Mouse (Mus musculus): ENCODE measurements around the gene Gpr150. TPM values are rescaled to one million over a fixed set of nuclear protein-coding genes. Genes with fewer than 3 reads are reported as not detected.

Gpr150 gene
- polyA plus RNA-seq, 1 experiment from 2014 or later = 1.1 TPM

GRCm38 (mm10) chr13:76056261-76056724 lies 503 bp downstream of the Gpr150 start:
- Histone ChIP-seq H3K27ac (no peak overlapping the region), H3K4me3 (replicated peaks) (peak overlapping the region; percentile 64), H3K4me1 (replicated peaks) (peaks cover 15% of the 10 kb centered on the region; the same call in 1 of the 2 replicates), H3K4me2 (replicated peaks) (peak overlapping the region; percentile 99), H3K9ac (replicated peaks) (peak overlapping the region; percentile 69), H3K9me3 (no peaks in the 10 kb centered on the region), H3K27me3 (peaks cover 51% of the 10 kb centered on the region), H3K36me3 (no peaks in the 10 kb centered on the region)
- under 1% methylated on average over 34 of the region's 34 CpGs for whole genome bisulfite sequencing
- peak; percentile 94 for ATAC-seq

DNA sequence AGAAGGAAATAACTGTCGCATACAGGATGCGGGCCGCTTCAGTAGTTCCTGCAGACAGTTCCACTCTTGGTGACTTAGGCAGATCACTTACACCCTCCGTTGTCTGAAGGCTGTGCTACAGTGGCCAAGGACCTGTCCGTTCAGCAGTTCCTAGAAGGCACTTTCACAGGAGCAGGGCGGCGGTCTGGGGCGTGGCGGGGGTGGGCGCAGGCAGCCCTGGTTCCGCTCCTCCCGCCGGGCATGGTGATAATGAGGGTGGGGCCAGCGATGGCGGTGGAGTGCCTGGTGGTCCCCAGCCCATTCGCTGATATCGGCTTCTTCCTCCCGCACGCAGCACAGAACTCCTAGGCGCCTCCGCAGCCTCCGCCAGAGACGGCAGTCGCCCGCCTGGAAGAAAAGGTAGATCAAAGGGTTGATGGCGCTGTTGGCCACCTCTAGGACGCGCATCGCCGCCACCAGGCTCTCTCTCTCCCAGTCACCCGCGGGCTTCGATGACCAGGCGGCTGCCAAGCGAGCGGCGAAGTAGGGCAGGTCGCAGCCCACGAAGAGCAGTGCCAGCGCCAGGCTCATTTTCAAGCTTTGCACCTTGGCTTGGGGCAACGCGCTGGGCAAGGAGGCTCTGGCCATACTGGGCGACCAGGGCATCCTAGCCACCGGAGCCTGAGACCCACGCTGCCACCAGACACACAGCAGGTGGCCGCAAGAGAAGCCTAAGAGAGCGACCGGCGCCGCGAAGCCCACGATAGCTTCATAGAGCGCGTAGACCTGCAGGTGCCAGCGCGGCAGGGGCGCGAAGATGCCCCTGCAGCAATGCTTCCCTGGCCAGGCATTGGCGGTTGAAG lies 1.2 kb downstream of the Gpr150 start:
- peak; percentile 73 for ATAC-seq
- H3K4me1 ChIP-seq (replicated peaks) = peaks cover 15% of the 10 kb centered on the region; the same call in 1 of the 2 replicates
- 0 out of 2 replicates have a peak overlapping the region, but pooled peaks have one; percentile 19 for H3K27ac ChIP-seq
- under 1% methylated on average over 57 of the region's 59 CpGs for WGBS
- peak overlapping the region; percentile 69 for H3K9ac ChIP-seq (replicated peaks)
- no peaks in the 10 kb centered on the region for H3K36me3 ChIP-seq
- peak overlapping the region; percentile 99 for H3K4me2 ChIP-seq (replicated peaks)
- peaks cover 51% of the 10 kb centered on the region for H3K27me3 ChIP-seq
- no peaks in the 10 kb centered on the region for H3K9me3 ChIP-seq
- H3K4me3 ChIP-seq (replicated peaks) = peak overlapping the region; percentile 64

- Histone ChIP-seq H3K4me1 (replicated peaks) (no peaks in the 10 kb centered on the region), H3K9me3 (no peaks in the 10 kb centered on the region), H3K36me3 (no peaks in the 10 kb centered on the region), H3K27ac (no peak overlapping the region), H3K4me3 (replicated peaks) (no peak overlapping the region), H3K4me2 (replicated peaks) (no peak overlapping the region), H3K9ac (replicated peaks) (no peak overlapping the region), H3K27me3 (no peaks in the 10 kb centered on the region)
- no peak for ATAC-seq
These were observed 11.8 kb downstream of the Gpr150 start for GRCm38 (mm10) chr13:76044971-76045370.

GRCm38 (mm10) chr13:76042455-76042854 lies 14.3 kb downstream of the Gpr150 start:
- no peak for ATAC-seq
- Histone ChIP-seq H3K9ac (replicated peaks) (no peak overlapping the region), H3K27me3 (no peaks in the 10 kb centered on the region), H3K9me3 (no peaks in the 10 kb centered on the region), H3K36me3 (no peaks in the 10 kb centered on the region), H3K4me1 (replicated peaks) (no peaks in the 10 kb centered on the region), H3K27ac (no peak overlapping the region), H3K4me2 (replicated peaks) (no peak overlapping the region), H3K4me3 (replicated peaks) (no peak overlapping the region)
- WGBS = 74% methylated on average over 1 of the region's 1 CpGs

GRCm38 (mm10) chr13:76024588-76024987 lies 32.2 kb downstream of the Gpr150 start:
- Histone ChIP-seq H3K27ac (no peak overlapping the region), H3K9ac (replicated peaks) (no peak overlapping the region), H3K4me1 (replicated peaks) (no peaks in the 10 kb centered on the region), H3K27me3 (no peaks in the 10 kb centered on the region), H3K4me3 (replicated peaks) (no peak overlapping the region), H3K9me3 (no peaks in the 10 kb centered on the region), H3K4me2 (replicated peaks) (no peak overlapping the region), H3K36me3 (no peaks in the 10 kb centered on the region)
- WGBS = 88% methylated on average over 3 of the region's 3 CpGs
- ATAC-seq = no peak

DNA sequence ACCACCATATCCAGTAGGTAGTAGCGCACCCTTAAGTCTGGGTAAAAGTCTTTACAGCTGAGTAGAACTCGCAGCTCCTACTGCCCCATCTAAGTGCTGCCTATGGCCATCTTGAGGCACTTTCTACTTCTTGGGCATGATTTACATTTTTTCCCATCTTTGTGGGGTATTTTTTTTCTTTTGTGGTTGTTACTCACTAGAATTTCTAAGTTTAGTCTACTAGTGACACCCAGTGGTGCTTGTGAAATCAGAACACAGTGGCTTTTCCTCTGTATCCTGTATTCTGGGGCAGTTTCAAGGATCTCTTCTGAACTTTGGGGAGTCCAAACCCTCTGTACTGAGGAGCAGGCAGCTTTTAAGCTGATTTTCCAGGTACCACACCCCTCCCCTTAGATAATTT lies 35.0 kb downstream of the Gpr150 start:
- no peak overlapping the region for H3K9ac ChIP-seq (replicated peaks)
- no peaks in the 10 kb centered on the region for H3K9me3 ChIP-seq
- no peaks in the 10 kb centered on the region for H3K27me3 ChIP-seq
- 92% methylated on average over 2 of the region's 2 CpGs for WGBS
- no peak overlapping the region for H3K27ac ChIP-seq
- no peaks in the 10 kb centered on the region for H3K36me3 ChIP-seq
- H3K4me1 ChIP-seq (replicated peaks) = peaks cover 10% of the 10 kb centered on the region
- H3K4me2 ChIP-seq (replicated peaks) = no peak overlapping the region
- no peak for ATAC-seq
- H3K4me3 ChIP-seq (replicated peaks) = no peak overlapping the region

DNA sequence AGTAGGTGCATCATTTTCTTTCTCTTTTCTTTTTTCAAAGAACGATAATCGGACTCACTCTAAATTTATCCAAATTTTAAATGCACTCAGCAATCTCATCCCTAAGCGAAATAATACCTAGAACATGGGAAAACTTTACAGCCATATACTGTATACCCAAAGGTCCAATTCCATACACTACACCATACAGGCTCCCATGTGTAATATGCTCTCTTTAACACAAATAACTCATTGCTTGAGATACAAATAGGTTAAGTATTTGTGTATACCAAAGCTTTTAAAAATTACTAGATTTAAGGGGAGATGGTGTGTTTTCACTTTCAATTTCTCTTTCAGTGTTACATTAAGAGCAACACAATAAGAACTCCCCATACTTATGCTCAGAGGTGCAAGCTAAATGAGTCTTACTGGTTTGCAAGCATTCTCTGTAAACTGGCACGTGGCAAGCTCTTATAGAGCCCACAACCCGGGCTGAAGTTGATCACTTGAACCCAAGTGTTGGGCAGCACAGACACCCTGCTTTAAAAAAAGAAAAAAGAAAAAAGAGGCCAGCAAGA lies 37.9 kb downstream of the Gpr150 start:
- peak overlapping the region; percentile 75 for H3K4me3 ChIP-seq (replicated peaks)
- 0 out of 2 replicates have a peak overlapping the region, but pooled peaks have one; percentile 19 for H3K27ac ChIP-seq
- peaks cover 15% of the 10 kb centered on the region for H3K4me1 ChIP-seq (replicated peaks)
- H3K9me3 ChIP-seq = no peaks in the 10 kb centered on the region
- peak overlapping the region; percentile 61 for H3K4me2 ChIP-seq (replicated peaks)
- H3K9ac ChIP-seq (replicated peaks) = 0 out of 2 replicates have a peak overlapping the region, but pooled peaks have one; percentile 44
- peak; percentile 75 for ATAC-seq
- no peaks in the 10 kb centered on the region for H3K27me3 ChIP-seq
- no peaks in the 10 kb centered on the region for H3K36me3 ChIP-seq
- 41% methylated on average over 5 of the region's 5 CpGs for WGBS

GRCm38 (mm10) chr13:76017974-76018843 lies 38.6 kb downstream of the Gpr150 start, which contains the start of gene Rfesd:
TSS of gene Rfesd (minus strand) at chr13:76018719.
- H3K4me3 ChIP-seq (replicated peaks) = peak within 1 kb of the TSS; percentile 75
- peak within 1 kb of the TSS; percentile 61 for H3K4me2 ChIP-seq (replicated peaks)
- H3K27ac ChIP-seq = peak within 1 kb of the TSS; percentile 95
- no peaks in the 10 kb centered on the region for H3K36me3 ChIP-seq
- H3K9me3 ChIP-seq = no peaks in the 10 kb centered on the region
- 2% methylated on average over 49 of the region's 50 CpGs for WGBS
- peak; percentile 100 for ATAC-seq
- H3K27me3 ChIP-seq = no peaks in the 10 kb centered on the region
- peak within 1 kb of the TSS; percentile 96 for H3K9ac ChIP-seq (replicated peaks)
- peaks cover 15% of the 10 kb centered on the region for H3K4me1 ChIP-seq (replicated peaks)

GRCm38 (mm10) chr13:76017465-76017864 lies 39.3 kb downstream of the Gpr150 start:
- WGBS = 72% methylated on average over 4 of the region's 4 CpGs
- H3K4me1 ChIP-seq (replicated peaks) = peaks cover 15% of the 10 kb centered on the region
- peak overlapping the region; percentile 95 for H3K27ac ChIP-seq
- no peaks in the 10 kb centered on the region for H3K27me3 ChIP-seq
- H3K9me3 ChIP-seq = no peaks in the 10 kb centered on the region
- no peaks in the 10 kb centered on the region for H3K36me3 ChIP-seq
- ATAC-seq = no peak
- H3K4me3 ChIP-seq (replicated peaks) = peak overlapping the region; percentile 75
- peak overlapping the region; percentile 61 for H3K4me2 ChIP-seq (replicated peaks)
- peak overlapping the region; percentile 96 for H3K9ac ChIP-seq (replicated peaks)

GRCm38 (mm10) chr13:76014511-76014910 lies 42.3 kb downstream of the Gpr150 start:
- H3K9ac ChIP-seq (replicated peaks) = no peak overlapping the region
- no peaks in the 10 kb centered on the region for H3K9me3 ChIP-seq
- H3K4me3 ChIP-seq (replicated peaks) = no peak overlapping the region
- no peak for ATAC-seq
- no peaks in the 10 kb centered on the region for H3K36me3 ChIP-seq
- 88% methylated on average over 2 of the region's 2 CpGs for WGBS
- no peak overlapping the region for H3K4me2 ChIP-seq (replicated peaks)
- H3K27me3 ChIP-seq = no peaks in the 10 kb centered on the region
- no peak overlapping the region for H3K27ac ChIP-seq
- peaks cover 15% of the 10 kb centered on the region for H3K4me1 ChIP-seq (replicated peaks)

All from midbrain, embryonic 13.5 days (tissue).